Mouse (Mus musculus) ES-Bruce4 (cell line): ENCODE measurements around the gene Ikzf1. TPM values are rescaled to one million over a fixed set of nuclear protein-coding genes. Genes with fewer than 3 reads are reported as not detected.

Experiments used
- H3K27ac ChIP-seq: 2 replicates; pipeline ENCODE4 v1.5.1; 2012; ENCODE audit warnings: low read length, inconsistent platforms; ENCODE audit not compliant: insufficient read depth
- H3K27me3 ChIP-seq: 2 replicates; pipeline ENCODE4 v1.6.1; 2012; ENCODE audit warnings: mild to moderate bottlenecking, low read length, inconsistent platforms; ENCODE audit not compliant: control insufficient read depth, poor library complexity, insufficient read depth, severe bottlenecking
- H3K36me3 ChIP-seq: 2 replicates; pipeline ENCODE4 v1.6.1; 2012; ENCODE audit warnings: inconsistent platforms, mild to moderate bottlenecking, low read length, moderate library complexity; ENCODE audit not compliant: control insufficient read depth, poor library complexity, insufficient read depth, severe bottlenecking
- H3K4me1 ChIP-seq: one replicate; pipeline ENCODE4 v1.8.1; 2011; ENCODE audit warnings: low read length; ENCODE audit not compliant: control insufficient read depth, insufficient read depth
- H3K4me3 ChIP-seq: 2 replicates; pipeline ENCODE4 v1.5.1; 2011; ENCODE audit warnings: low read depth, mild to moderate bottlenecking, low read length
- H3K9ac ChIP-seq: 2 replicates; pipeline ENCODE4 v1.6.1; 2012; ENCODE audit warnings: low read depth, mild to moderate bottlenecking, inconsistent platforms; ENCODE audit not compliant: poor library complexity, severe bottlenecking
- H3K9me3 ChIP-seq: replicated peaks from 2 replicates; pipeline ENCODE4 v1.6.1; 2012; ENCODE audit warnings: mild to moderate bottlenecking, low read length, inconsistent platforms; ENCODE audit not compliant: control insufficient read depth, poor library complexity, insufficient read depth, severe bottlenecking
- CTCF ChIP-seq: IDR thresholded peaks from one replicate; pipeline ENCODE4 v1.8.1; 2011; ENCODE audit warnings: low read depth, low read length
- EP300 ChIP-seq: IDR thresholded peaks from 2 replicates; pipeline ENCODE4 v1.6.1; 2011; ENCODE audit warnings: low read depth, low read length; ENCODE audit not compliant: insufficient read depth
- POLR2A ChIP-seq: IDR thresholded peaks from one replicate; pipeline ENCODE4 v1.8.1; 2011; ENCODE audit warnings: low read length; ENCODE audit not compliant: insufficient read depth
- polyA plus RNA-seq: library from polyadenylated mRNA; stranded (reverse); fragments of >200 nt; gene quantifications from 2 replicates; pipeline ENCODE4 v1.2.4, GENCODE M21; 2011; ENCODE audit warnings: low read depth; ENCODE audit not compliant: missing spikeins, insufficient read depth, insufficient read length

Gene Ikzf1
- polyA plus RNA-seq, 1 experiment = 0.67 TPM

DNA sequence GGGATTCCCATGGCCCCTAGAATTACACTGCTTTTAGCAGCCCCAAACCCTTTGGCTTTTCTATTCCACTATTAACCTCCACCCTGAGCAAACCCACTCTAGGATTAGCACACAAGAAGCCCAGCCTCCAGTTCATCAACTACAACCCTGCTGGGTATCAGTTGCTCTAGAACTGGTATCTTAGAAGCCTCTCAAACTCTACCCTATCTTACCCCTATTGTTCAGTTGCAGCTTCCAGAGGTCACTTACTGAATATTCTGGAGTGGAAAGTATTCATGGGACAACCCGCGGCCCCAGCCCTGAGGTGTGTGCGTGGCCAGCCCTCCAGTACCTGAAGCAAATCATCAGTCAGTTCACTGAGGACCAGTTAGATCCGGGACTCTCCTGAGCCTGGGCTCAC lies 89.6 kb downstream of the Ikzf1 start:
- no peaks in the 10 kb centered on the region for H3K9me3 ChIP-seq

GRCm38 (mm10) chr11:11774893-11775292 lies 90.1 kb downstream of the Ikzf1 start:
- peaks cover 3% of the 10 kb centered on the region; the same call in 1 of the 2 replicates for H3K27me3 ChIP-seq
- no peak overlapping the region for H3K9ac ChIP-seq
- no peaks in the 10 kb centered on the region for H3K4me1 ChIP-seq
- no peak overlapping the region for H3K4me3 ChIP-seq
- no peak overlapping the region for H3K27ac ChIP-seq
- TF ChIP-seq CTCF = no peak
- no peak for TF ChIP-seq POLR2A
- no peak for TF ChIP-seq EP300
- no peaks in the 10 kb centered on the region for H3K36me3 ChIP-seq
- H3K9me3 ChIP-seq = no peaks in the 10 kb centered on the region

More for the DNA sequence above, 89.6 kb downstream of the Ikzf1 start:
- H3K27ac ChIP-seq = no peak overlapping the region
- no peak for TF ChIP-seq CTCF
- no peak for TF ChIP-seq POLR2A
- TF ChIP-seq EP300 = no peak
- H3K4me1 ChIP-seq = no peaks in the 10 kb centered on the region
- H3K4me3 ChIP-seq = no peak overlapping the region
- no peaks in the 10 kb centered on the region for H3K36me3 ChIP-seq
- H3K9ac ChIP-seq = no peak overlapping the region
- peaks cover 3% of the 10 kb centered on the region; the same call in 1 of the 2 replicates for H3K27me3 ChIP-seq

DNA sequence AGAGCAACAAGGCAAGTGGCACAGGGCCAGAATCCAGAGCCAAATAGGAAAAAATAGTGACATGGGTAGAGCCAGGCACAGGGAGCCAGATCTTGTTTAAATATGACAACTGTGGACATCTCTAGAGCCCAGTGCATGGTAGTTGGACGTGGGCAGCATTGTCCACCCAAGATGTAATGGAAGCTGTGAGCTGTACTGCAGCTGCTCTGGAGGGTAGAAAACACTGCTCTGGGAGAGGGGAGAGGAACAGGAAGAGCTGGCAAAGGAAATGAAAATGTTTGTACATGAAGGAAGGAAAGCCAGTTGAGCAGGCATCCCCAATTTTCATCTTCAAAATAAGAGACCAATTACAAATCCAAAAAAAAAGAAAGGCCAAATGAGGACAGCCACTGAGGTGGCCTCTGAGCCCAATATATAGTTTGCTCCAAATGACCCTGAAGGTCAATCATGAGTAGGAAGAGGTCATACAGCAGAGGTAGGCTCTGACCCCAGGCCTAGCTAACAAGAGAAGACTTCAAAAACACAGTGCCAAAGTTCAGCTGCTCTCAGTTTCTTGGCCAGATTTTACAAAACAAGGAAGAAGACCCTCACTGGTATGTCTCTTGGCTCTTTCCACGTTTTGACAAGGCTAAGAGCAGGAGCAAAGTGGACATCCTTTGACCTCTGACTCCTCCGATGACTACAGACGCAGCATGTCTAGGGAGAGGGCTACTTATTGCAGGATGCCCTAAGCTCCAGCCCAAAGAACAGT lies 91.4 kb downstream of the Ikzf1 start:
- Histone ChIP-seq H3K36me3 (no peaks in the 10 kb centered on the region), H3K27me3 (no peaks in the 10 kb centered on the region), H3K9me3 (no peaks in the 10 kb centered on the region), H3K9ac (no peak overlapping the region), H3K4me1 (no peaks in the 10 kb centered on the region), H3K4me3 (no peak overlapping the region), H3K27ac (no peak overlapping the region)
- TF ChIP-seq POLR2A (no peak), EP300 (no peak), CTCF (no peak)

GRCm38 (mm10) chr11:11776822-11777174 lies 92.0 kb downstream of the Ikzf1 start:
- Histone ChIP-seq H3K4me3 (no peak overlapping the region), H3K4me1 (no peaks in the 10 kb centered on the region), H3K36me3 (no peaks in the 10 kb centered on the region), H3K9me3 (no peaks in the 10 kb centered on the region), H3K27ac (no peak overlapping the region), H3K27me3 (no peaks in the 10 kb centered on the region), H3K9ac (no peak overlapping the region)
- TF ChIP-seq CTCF (no peak), POLR2A (no peak), EP300 (no peak)

DNA sequence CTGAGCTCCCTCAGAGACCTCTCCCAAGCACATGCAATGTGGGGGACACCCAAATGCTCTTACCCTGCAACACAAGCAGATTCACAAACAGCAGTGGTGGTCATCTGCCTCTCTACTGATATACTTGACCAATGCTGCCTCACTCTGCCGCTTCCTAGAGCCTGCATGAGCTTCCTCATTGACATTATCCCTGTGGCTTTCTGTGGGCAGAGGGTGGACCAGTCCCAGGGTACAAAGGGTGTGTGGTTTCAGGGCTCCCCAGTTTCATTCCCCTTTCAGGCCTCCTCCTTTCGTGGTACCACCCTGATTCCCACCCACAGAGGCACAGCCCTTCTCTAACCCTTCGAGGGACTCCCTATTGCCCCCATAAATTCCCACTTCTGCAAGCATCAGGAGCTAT lies 92.4 kb downstream of the Ikzf1 start:
- no peak for TF ChIP-seq POLR2A
- TF ChIP-seq CTCF = no peak
- TF ChIP-seq EP300 = no peak
- Histone ChIP-seq H3K27me3 (no peaks in the 10 kb centered on the region), H3K9me3 (no peaks in the 10 kb centered on the region), H3K4me3 (no peak overlapping the region), H3K9ac (no peak overlapping the region), H3K36me3 (no peaks in the 10 kb centered on the region), H3K4me1 (no peaks in the 10 kb centered on the region), H3K27ac (no peak overlapping the region)

GRCm38 (mm10) chr11:11777796-11778195 lies 93.0 kb downstream of the Ikzf1 start:
- Histone ChIP-seq H3K36me3 (no peaks in the 10 kb centered on the region), H3K27me3 (no peaks in the 10 kb centered on the region), H3K4me1 (no peaks in the 10 kb centered on the region), H3K27ac (no peak overlapping the region), H3K9me3 (no peaks in the 10 kb centered on the region), H3K4me3 (no peak overlapping the region), H3K9ac (no peak overlapping the region)
- TF ChIP-seq EP300 (no peak), POLR2A (no peak), CTCF (no peak)
